Mouse (Mus musculus): ENCODE measurements around the gene Bcam. TPM values are rescaled to one million over a fixed set of nuclear protein-coding genes. Genes with fewer than 3 reads are reported as not detected.

The Bcam gene
- polyA plus RNA-seq, 1 experiment: 29.3 TPM

DNA sequence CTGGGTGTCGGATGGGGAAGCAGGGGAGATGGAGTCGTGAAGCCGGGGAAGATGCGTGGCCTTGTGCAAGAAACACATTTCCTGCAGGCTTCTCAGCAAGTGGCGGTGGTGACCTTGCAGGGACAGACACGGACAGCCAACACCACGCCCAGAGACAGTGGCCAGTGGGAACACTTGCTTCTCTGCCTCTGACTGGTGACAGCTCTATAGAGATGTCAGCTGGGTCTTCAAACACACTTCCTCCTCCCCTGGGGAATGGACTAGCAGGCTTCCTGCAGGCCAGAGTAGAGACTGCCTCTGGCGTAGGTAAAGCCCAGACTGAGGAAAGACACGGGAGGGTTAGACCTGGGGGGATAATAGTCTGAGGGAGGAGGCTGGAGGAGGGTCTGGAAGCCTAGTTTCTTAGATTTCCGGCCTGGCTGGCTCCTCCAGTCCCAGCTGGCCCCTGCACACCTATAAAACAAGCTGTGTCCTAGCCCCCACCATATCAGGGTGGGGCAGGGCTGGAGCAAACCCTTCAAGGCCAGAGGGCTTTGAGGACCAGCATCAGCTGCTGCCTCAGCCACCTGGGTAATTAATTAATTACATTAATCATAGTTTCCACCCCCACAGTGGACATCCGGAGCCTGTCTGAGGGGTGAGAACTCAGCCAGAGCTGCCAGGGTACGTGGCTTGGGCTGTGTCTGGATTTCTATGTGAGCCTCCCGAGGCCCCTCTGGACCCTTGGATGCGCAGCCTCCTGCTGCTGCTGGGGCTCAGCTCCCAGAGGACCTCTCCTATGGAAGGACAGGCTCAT, 26.0 kb downstream of the Bcam start:
- Histone ChIP-seq H3K4me2 (ENCODE audit: low read depth) (no peak overlapping the region), H3K4me3 (no peak overlapping the region), H3K27me3 (ENCODE audit: control insufficient read depth, insufficient read depth, insufficient read length) (no peaks in the 10 kb centered on the region), H3K79me2 (ENCODE audit: control insufficient read depth, insufficient read depth) (no peaks in the 10 kb centered on the region), H3ac (ENCODE audit: control insufficient read depth, insufficient read length) (no peak overlapping the region), H3K36me3 (ENCODE audit: control insufficient read depth, insufficient read depth) (no peaks in the 10 kb centered on the region)
- TF ChIP-seq POLR2A (IDR thresholded peaks at IDR 0.05; ENCODE audit: insufficient read length, low read depth) (no peak), E2F4 (IDR thresholded peaks at IDR 0.05; ENCODE audit: insufficient read depth) (no peak), POLR2AphosphoS2 (IDR thresholded peaks at IDR 0.05; ENCODE audit: insufficient read length, low read depth) (no peak), TCF12 (IDR thresholded peaks at IDR 0.05; ENCODE audit: insufficient read depth, poor library complexity, severe bottlenecking) (no peak), MAX (IDR thresholded peaks at IDR 0.05; ENCODE audit: low read depth) (no peak), CEBPB (IDR thresholded peaks at IDR 0.05; ENCODE audit: insufficient read depth, poor library complexity, severe bottlenecking) (no peak), MYOD1 (IDR thresholded peaks at IDR 0.05; ENCODE audit: control insufficient read depth in 1 of 3, insufficient read length in 2 of 3, low read depth in 2 of 3) (no peak), MYOG (IDR thresholded peaks at IDR 0.05; ENCODE audit: control insufficient read depth in 1 of 3, insufficient read depth in 1 of 3, insufficient read length in 2 of 3, low read depth in 2 of 3) (no peak), SRF (IDR thresholded peaks at IDR 0.05; ENCODE audit: control insufficient read depth, insufficient read length, low read depth) (no peak), USF1 (IDR thresholded peaks at IDR 0.05; ENCODE audit: low read depth) (no peak), REST (IDR thresholded peaks at IDR 0.05; ENCODE audit: insufficient read depth, insufficient read length) (no peak), TCF3 (IDR thresholded peaks at IDR 0.05; ENCODE audit: insufficient read length, low read depth) (no peak)

GRCm38 (mm10) chr7:19743791-19744190, 27.0 kb downstream of the Bcam start:
- H3K79me2 ChIP-seq (ENCODE audit: control insufficient read depth, insufficient read depth): no peaks in the 10 kb centered on the region
- TF ChIP-seq MYOD1 (IDR thresholded peaks at IDR 0.05; ENCODE audit: control insufficient read depth in 1 of 3, insufficient read length in 2 of 3, low read depth in 2 of 3) (no peak), POLR2AphosphoS2 (IDR thresholded peaks at IDR 0.05; ENCODE audit: insufficient read length, low read depth) (no peak), REST (IDR thresholded peaks at IDR 0.05; ENCODE audit: insufficient read depth, insufficient read length) (no peak), MYOG (IDR thresholded peaks at IDR 0.05; ENCODE audit: control insufficient read depth in 1 of 3, insufficient read depth in 1 of 3, insufficient read length in 2 of 3, low read depth in 2 of 3) (no peak), CEBPB (IDR thresholded peaks at IDR 0.05; ENCODE audit: insufficient read depth, poor library complexity, severe bottlenecking) (no peak), SRF (IDR thresholded peaks at IDR 0.05; ENCODE audit: control insufficient read depth, insufficient read length, low read depth) (no peak), POLR2A (IDR thresholded peaks at IDR 0.05; ENCODE audit: insufficient read length, low read depth) (no peak), E2F4 (IDR thresholded peaks at IDR 0.05; ENCODE audit: insufficient read depth) (no peak), USF1 (IDR thresholded peaks at IDR 0.05; ENCODE audit: low read depth) (no peak), TCF3 (IDR thresholded peaks at IDR 0.05; ENCODE audit: insufficient read length, low read depth) (no peak), TCF12 (IDR thresholded peaks at IDR 0.05; ENCODE audit: insufficient read depth, poor library complexity, severe bottlenecking) (no peak), MAX (IDR thresholded peaks at IDR 0.05; ENCODE audit: low read depth) (no peak)

GRCm38 (mm10) chr7:19742468-19742867, 28.3 kb downstream of the Bcam start:
- Histone ChIP-seq H3K27me3 (ENCODE audit: control insufficient read depth, insufficient read depth, insufficient read length) (no peaks in the 10 kb centered on the region), H3ac (ENCODE audit: control insufficient read depth, insufficient read length) (no peak overlapping the region), H3K4me2 (ENCODE audit: low read depth) (no peak overlapping the region), H3K4me3 (no peak overlapping the region), H3K79me2 (ENCODE audit: control insufficient read depth, insufficient read depth) (no peaks in the 10 kb centered on the region), H3K36me3 (ENCODE audit: control insufficient read depth, insufficient read depth) (no peaks in the 10 kb centered on the region)
- TF ChIP-seq MAX (IDR thresholded peaks at IDR 0.05; ENCODE audit: low read depth) (no peak), POLR2AphosphoS2 (IDR thresholded peaks at IDR 0.05; ENCODE audit: insufficient read length, low read depth) (no peak)

More at GRCm38 (mm10) chr7:19743791-19744190, 27.0 kb downstream of the Bcam start:
- H3ac ChIP-seq (ENCODE audit: control insufficient read depth, insufficient read length): no peak overlapping the region
- H3K4me3 ChIP-seq: no peak overlapping the region
- no peak overlapping the region for H3K4me2 ChIP-seq (ENCODE audit: low read depth)
- no peaks in the 10 kb centered on the region for H3K36me3 ChIP-seq (ENCODE audit: control insufficient read depth, insufficient read depth)
- no peaks in the 10 kb centered on the region for H3K27me3 ChIP-seq (ENCODE audit: control insufficient read depth, insufficient read depth, insufficient read length)

DNA sequence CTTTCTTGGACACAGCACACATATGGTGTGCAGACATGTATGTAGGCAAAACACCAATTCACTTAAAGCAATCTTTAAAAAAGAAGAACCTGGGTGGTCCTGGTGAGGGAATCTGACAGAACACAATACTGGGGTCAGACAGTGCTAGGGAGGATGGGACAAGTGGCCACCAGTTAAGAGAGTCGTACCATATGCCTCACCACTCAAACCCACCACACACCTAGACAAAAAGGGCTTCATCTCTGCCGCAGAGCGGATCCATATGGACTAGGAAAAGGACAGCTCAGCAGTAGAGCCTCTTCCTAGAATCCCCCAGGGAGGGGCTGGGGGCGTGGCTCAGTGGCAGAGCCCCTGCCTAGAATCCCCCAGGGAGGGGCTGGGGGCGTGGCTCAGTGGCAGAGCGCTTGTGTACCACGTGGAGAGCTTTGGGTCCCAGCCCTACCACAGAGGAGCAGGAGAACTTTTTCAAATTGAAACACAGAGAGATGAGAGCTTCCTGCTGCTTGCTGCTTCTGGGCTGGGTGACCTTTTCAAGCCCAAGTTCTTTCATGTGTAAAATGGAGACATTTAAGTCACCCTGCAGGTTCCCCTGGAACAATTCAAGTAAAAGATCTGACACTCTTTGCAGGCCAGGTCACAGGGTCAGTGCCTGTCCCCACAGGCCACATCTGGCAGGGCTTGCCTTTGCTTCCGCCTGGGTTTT, 29.3 kb downstream of the Bcam start:
- H3K4me2 ChIP-seq (ENCODE audit: low read depth): no peak overlapping the region
- H3K79me2 ChIP-seq (ENCODE audit: control insufficient read depth, insufficient read depth): no peaks in the 10 kb centered on the region
- no peak overlapping the region for H3ac ChIP-seq (ENCODE audit: control insufficient read depth, insufficient read length)
- H3K36me3 ChIP-seq (ENCODE audit: control insufficient read depth, insufficient read depth): no peaks in the 10 kb centered on the region
- TF ChIP-seq POLR2AphosphoS2 (IDR thresholded peaks at IDR 0.05; ENCODE audit: insufficient read length, low read depth) (no peak), TCF12 (IDR thresholded peaks at IDR 0.05; ENCODE audit: insufficient read depth, poor library complexity, severe bottlenecking) (no peak), POLR2A (IDR thresholded peaks at IDR 0.05; ENCODE audit: insufficient read length, low read depth) (no peak), TCF3 (IDR thresholded peaks at IDR 0.05; ENCODE audit: insufficient read length, low read depth) (no peak), MYOG (IDR thresholded peaks at IDR 0.05; ENCODE audit: control insufficient read depth in 1 of 3, insufficient read depth in 1 of 3, insufficient read length in 2 of 3, low read depth in 2 of 3) (no peak), MYOD1 (IDR thresholded peaks at IDR 0.05; ENCODE audit: control insufficient read depth in 1 of 3, insufficient read length in 2 of 3, low read depth in 2 of 3) (no peak), MAX (IDR thresholded peaks at IDR 0.05; ENCODE audit: low read depth) (no peak), CEBPB (IDR thresholded peaks at IDR 0.05; ENCODE audit: insufficient read depth, poor library complexity, severe bottlenecking) (no peak), REST (IDR thresholded peaks at IDR 0.05; ENCODE audit: insufficient read depth, insufficient read length) (no peak), E2F4 (IDR thresholded peaks at IDR 0.05; ENCODE audit: insufficient read depth) (no peak)
- no peak overlapping the region for H3K4me3 ChIP-seq
- H3K27me3 ChIP-seq (ENCODE audit: control insufficient read depth, insufficient read depth, insufficient read length): no peaks in the 10 kb centered on the region
